Mouse (Mus musculus): ENCODE measurements around the gene Pmfbp1. TPM values are rescaled to one million over a fixed set of nuclear protein-coding genes. Genes with fewer than 3 reads are reported as not detected.

Pmfbp1 gene
- total RNA-seq, 2 experiments from 2014 or later = not detected

DNA sequence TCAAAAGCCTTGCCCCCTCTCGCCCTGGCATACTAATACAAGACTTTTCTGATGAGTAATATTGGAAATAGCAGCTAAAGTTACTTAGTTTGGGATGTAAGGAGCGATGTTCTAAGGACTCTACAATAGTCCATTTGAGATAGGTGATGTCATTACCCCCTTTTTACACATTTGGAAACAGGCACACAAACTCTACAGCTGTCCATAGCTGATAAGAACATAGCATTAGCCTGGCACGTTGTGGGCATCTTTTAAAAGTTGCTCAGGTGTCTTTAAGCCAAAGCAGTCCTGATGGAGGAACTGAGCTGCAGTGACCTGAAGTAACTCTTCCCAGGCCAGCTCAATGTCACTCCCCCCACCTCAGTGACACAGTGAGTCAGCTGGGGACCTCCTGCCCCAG, 97.5 kb downstream of the Pmfbp1 start:
- DNase-seq (ENCODE audit: low spot score) = no peak

DNA sequence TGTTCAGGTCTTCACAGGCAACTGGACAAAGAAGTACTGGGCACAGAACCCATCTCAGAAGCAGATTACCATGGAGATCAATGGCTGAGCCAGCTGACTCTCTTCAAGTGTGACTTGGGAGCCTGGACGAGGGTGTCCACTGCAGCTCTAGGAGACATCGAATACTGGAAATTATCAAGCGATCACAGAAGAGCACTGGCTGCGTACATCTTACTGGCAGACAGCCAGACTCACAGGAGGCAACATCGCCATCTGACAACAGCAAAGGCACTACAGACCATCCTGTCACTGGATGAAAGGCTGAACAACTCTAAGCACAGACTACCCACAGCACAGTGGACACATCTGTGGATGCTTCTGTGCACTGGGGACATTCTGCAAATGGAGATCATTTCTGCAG, 98.3 kb downstream of the Pmfbp1 start:
- DNase-seq (ENCODE audit: low spot score) = no peak

Other genes starting within 250 kb of the Pmfbp1 start
- gene Dhx38, start 71.8 kb downstream of the Pmfbp1 start, total RNA-seq (2021) = 10 to 100 TPM; 10.3 to 11.4 TPM
- 1 to 10 TPM; 5.5 to 7.3 TPM for gene Txnl4b, start 71.9 kb downstream of the Pmfbp1 start, total RNA-seq (2021)
- gene Hp, start 85.1 kb downstream of the Pmfbp1 start, total RNA-seq (2021) = 10 to 100 TPM; 12.9 to 28.3 TPM
- gene Dhodh, start 114.6 kb downstream of the Pmfbp1 start, total RNA-seq (2021) = 10 to 100 TPM; 10.6 to 15.6 TPM
- gene Pkd1l3, start 120.5 kb downstream of the Pmfbp1 start, total RNA-seq (2021) = under 1 TPM in 1 of 2 experiments, not detected in 1; 0.32 TPM
- 10 to 100 TPM; 27.7 to 32.7 TPM for gene Ist1, start 199.2 kb downstream of the Pmfbp1 start, total RNA-seq (2021)
- gene Zfp821, start 211.5 kb downstream of the Pmfbp1 start, total RNA-seq (2021) = 1 to 10 TPM; 3.6 to 5.6 TPM
- 10 to 100 TPM; 21.8 to 23.4 TPM for gene Atxn1l, start 243.7 kb downstream of the Pmfbp1 start, total RNA-seq (2021)

Measured in gastrocnemius, adult 18-20 months (tissue).